ENCODE assay signal across 17 mouse cellular contexts in genomic region chr1:39939401-39939800, GRCm38 (mm10). TPM values are rescaled to one million over a fixed set of nuclear protein-coding genes. Genes with fewer than 3 reads are reported as not detected.
DNase-seq lines count a peak whose midpoint lies in the region; ATAC-seq and TF ChIP-seq lines count a peak whose summit lies in the region.
"Had no signal": no experiment of that assay in that cellular context is flagged by ENCODE, and none has a peak within 500 bp of the region (broad histone marks: within the 10 kb centered on the region; RNA-seq: fewer than 3 reads in every experiment).

No protein-coding gene starts in this region.

- TF ChIP-seq CTCF in lung, postnatal 0 days (IDR thresholded peaks at IDR 0.05), result no peak

- peak overlapping the region; percentile 41 for H3K27ac ChIP-seq in heart, embryonic 13.5 days (replicated peaks)
- no peak overlapping the region for H3K27ac ChIP-seq in lung, postnatal 0 days (ENCODE audit: low read length)
- 0 out of 2 replicates have a peak overlapping the region, but pooled peaks have one; percentile 8 for H3K27ac ChIP-seq in neural tube, embryonic 14.5 days (ENCODE audit: low read depth, low read length)
- H3K27ac ChIP-seq: embryonic facial prominence, embryonic 13.5 days; kidney, embryonic 15.5 days had no signal

- no peak for ATAC-seq in heart, embryonic 13.5 days (ENCODE audit: extremely low read depth, insufficient number of reproducible peaks, low FRiP score, low TSS enrichment)
- peak; percentile 79 for ATAC-seq in lung, postnatal 0 days
- ATAC-seq in neural tube, embryonic 14.5 days (ENCODE audit: low read depth), result no peak
- ATAC-seq in cerebellum, adult (ENCODE audit: insufficient number of reproducible peaks, low FRiP score, low TSS enrichment), result no peak
- ATAC-seq: CD4-positive, CD25-positive, alpha-beta regulatory T cell, adult 4 months; forebrain, embryonic 16.5 days had no signal

- 55% methylated on average over 12 of the region's 12 CpGs for WGBS in heart, embryonic 13.5 days
- 52% methylated on average over 12 of the region's 12 CpGs for WGBS in lung, postnatal 0 days
- WGBS in neural tube, embryonic 14.5 days, result 71% methylated on average over 12 of the region's 12 CpGs

- no peaks in the 10 kb centered on the region for H3K27me3 ChIP-seq in heart, embryonic 13.5 days (replicated peaks)
- no peaks in the 10 kb centered on the region for H3K27me3 ChIP-seq in lung, postnatal 0 days (replicated peaks; ENCODE audit: insufficient read depth, low read length)
- H3K27me3 ChIP-seq in neural tube, embryonic 14.5 days (ENCODE audit: control insufficient read depth, insufficient read depth, low read length), result no peaks in the 10 kb centered on the region
- H3K27me3 ChIP-seq: embryonic facial prominence, embryonic 13.5 days; kidney, embryonic 15.5 days had no signal

- H3K4me1 ChIP-seq in heart, embryonic 13.5 days, result peaks cover 95% of the 10 kb centered on the region
- H3K4me1 ChIP-seq in lung, postnatal 0 days (ENCODE audit: insufficient read depth, low read depth, low read length), result peaks cover 43% of the 10 kb centered on the region
- H3K4me1 ChIP-seq in neural tube, embryonic 14.5 days (ENCODE audit: control insufficient read depth, insufficient read depth, low read length), result peaks cover 84% of the 10 kb centered on the region

- no peaks in the 10 kb centered on the region for H3K36me3 ChIP-seq in heart, embryonic 13.5 days
- H3K36me3 ChIP-seq in lung, postnatal 0 days (ENCODE audit: insufficient read depth, low read length), result no peaks in the 10 kb centered on the region
- no peaks in the 10 kb centered on the region for H3K36me3 ChIP-seq in neural tube, embryonic 14.5 days (ENCODE audit: control insufficient read depth, insufficient read depth, low read length)
- H3K36me3 ChIP-seq: kidney, embryonic 15.5 days had no signal

- no peak for DNase-seq in heart, adult 11 months
- DNase-seq in lung, adult 18-20 months, result peak; percentile 52 to 72
- DNase-seq in lung, postnatal 14 days, result no peak
- DNase-seq in lung, postnatal 0 days (ENCODE audit: low spot score), result peak; percentile 87
- DNase-seq in kidney, postnatal 10 days, result no peak
- DNase-seq: adrenal gland, postnatal 36 days; cerebellum, postnatal 36 days; gastrocnemius, postnatal 36 days had no signal

- H3K9me3 ChIP-seq in heart, embryonic 13.5 days, result no peaks in the 10 kb centered on the region
- H3K9me3 ChIP-seq in lung, postnatal 0 days (ENCODE audit: low read length), result no peaks in the 10 kb centered on the region
- H3K9me3 ChIP-seq in neural tube, embryonic 14.5 days (ENCODE audit: control insufficient read depth, low read length), result no peaks in the 10 kb centered on the region
- H3K9me3 ChIP-seq: embryonic facial prominence, embryonic 13.5 days; kidney, embryonic 15.5 days had no signal

- H3K4me2 ChIP-seq in heart, embryonic 13.5 days, result 0 out of 2 replicates have a peak overlapping the region, but pooled peaks have one; percentile 6
- H3K4me2 ChIP-seq in lung, postnatal 0 days (replicated peaks; ENCODE audit: low read depth, low read length), result no peak overlapping the region
- no peak overlapping the region for H3K4me2 ChIP-seq in neural tube, embryonic 14.5 days (ENCODE audit: low read depth, low read length)
- H3K4me2 ChIP-seq: embryonic facial prominence, embryonic 13.5 days; kidney, embryonic 15.5 days; liver, embryonic 11.5 days had no signal

- no peak overlapping the region for H3K4me3 ChIP-seq in heart, embryonic 13.5 days
- no peak overlapping the region for H3K4me3 ChIP-seq in lung, postnatal 0 days (ENCODE audit: low read depth, low read length)
- H3K4me3 ChIP-seq in neural tube, embryonic 14.5 days (ENCODE audit: low read depth, low read length), result no peak overlapping the region
- H3K4me3 ChIP-seq: embryonic facial prominence, embryonic 13.5 days; kidney, embryonic 15.5 days; myocyte had no signal

- peak; percentile 39; the same call in 1 of the 2 replicates for TF ChIP-seq EP300 in lung, postnatal 0 days (IDR thresholded peaks at IDR 0.05)

- H3K9ac ChIP-seq in heart, embryonic 13.5 days, result 0 out of 2 replicates have a peak overlapping the region, but pooled peaks have one; percentile 40
- no peak overlapping the region for H3K9ac ChIP-seq in lung, postnatal 0 days (replicated peaks; ENCODE audit: low read depth)
- H3K9ac ChIP-seq in neural tube, embryonic 14.5 days (replicated peaks; ENCODE audit: low read depth, low read length), result no peak overlapping the region
- H3K9ac ChIP-seq: embryonic facial prominence, embryonic 13.5 days; kidney, embryonic 15.5 days had no signal

RNA-seq across cellular contexts. Expression of gene Map4k4, which starts 38.7 kb away (rescaled TPM):
- 17.5 and 21.1 TPM in 2 replicates for polyA plus RNA-seq in heart, embryonic 13.5 days (2015; fragmentation: Nextera tagmentation; extraction: Ambion mirVana)
- 21.2 and 21.5 TPM in 2 replicates for polyA plus RNA-seq in lung, postnatal 0 days (2015; fragmentation: Nextera tagmentation; extraction: Ambion mirVana)
- polyA plus RNA-seq in neural tube, embryonic 14.5 days (2014; fragmentation: Nextera tagmentation; extraction: Ambion mirVana), result 47.9 and 56.6 TPM in 2 replicates

Comparison
In these comparisons a context has a peak if more than half of its experiments do, and no peak if none do; other contexts are left out.
1. DNase-seq: peak in lung, adult 18-20 months (2 of 2) and lung, postnatal 0 days (single experiment); none in heart, adult 11 months (single experiment), lung, postnatal 14 days (single experiment) and kidney, postnatal 10 days (single experiment).